Mouse (Mus musculus) MEL (cell line): ENCODE measurements around the gene Foxp3. TPM values are rescaled to one million over a fixed set of nuclear protein-coding genes. Genes with fewer than 3 reads are reported as not detected.

Source experiments
- DNase-seq: peaks from one replicate; pipeline ENCODE4 v3.0.0; 2011; ENCODE audit warnings: low read depth, low spot score
- H3K27ac ChIP-seq: 2 replicates; pipeline ENCODE4 v1.5.1; 2012; ENCODE audit warnings: low read depth, mild to moderate bottlenecking, control low read depth, low read length, moderate library complexity; ENCODE audit not compliant: control insufficient read depth
- H3K27me3 ChIP-seq, 2 experiments: fragments of 150-350 bp in 1 of 2; sonication (generic) in 1 of 2; 2 replicates each; pipeline ENCODE4 v1.6.1; 2012; ENCODE audit warnings: low read length in 2 of 2, mild to moderate bottlenecking in 2 of 2, improper control_type of control experiment in 1 of 2, moderate library complexity in 1 of 2; ENCODE audit not compliant: insufficient read depth in 2 of 2, control insufficient read depth in 1 of 2
- H3K36me3 ChIP-seq, 2 experiments: 2 replicates each; pipeline ENCODE4 v1.6.1; 2012 to 2014; ENCODE audit warnings: low read length in 2 of 2, improper control_type of control experiment in 1 of 2, inconsistent platforms in 1 of 2, mild to moderate bottlenecking in 1 of 2; ENCODE audit not compliant: insufficient read depth in 2 of 2, control insufficient read depth in 1 of 2
- H3K4me1 ChIP-seq, 2 experiments: fragments of 150-350 bp in 1 of 2; sonication (generic) in 1 of 2; 2 replicates each; pipeline ENCODE4 v1.6.1; 2012; ENCODE audit warnings: low read length in 2 of 2, improper control_type of control experiment in 1 of 2, mild to moderate bottlenecking in 1 of 2; ENCODE audit not compliant: insufficient read depth in 2 of 2, control insufficient read depth in 1 of 2
- H3K4me3 ChIP-seq, 2 experiments: fragments of 150-350 bp in 1 of 2; sonication (generic) in 1 of 2; 2 replicates each; pipeline ENCODE4 v1.5.1; 2012; ENCODE audit warnings: low read depth in 2 of 2, low read length in 2 of 2, mild to moderate bottlenecking in 2 of 2, moderate library complexity in 2 of 2, control low read depth in 1 of 2, improper control_type of control experiment in 1 of 2; ENCODE audit not compliant: control insufficient read depth in 1 of 2, insufficient read depth in 1 of 2
- H3K79me2 ChIP-seq: 2 replicates; pipeline ENCODE4 v1.6.1; 2012; ENCODE audit warnings: mild to moderate bottlenecking, low read length, moderate library complexity; ENCODE audit not compliant: control insufficient read depth, poor library complexity, insufficient read depth
- H3K9ac ChIP-seq: 2 replicates; pipeline ENCODE4 v1.6.1; 2012; ENCODE audit warnings: low read depth, mild to moderate bottlenecking, control low read depth, low read length, moderate library complexity; ENCODE audit not compliant: control insufficient read depth, poor library complexity, severe bottlenecking
- H3K9me3 ChIP-seq: fragments of 150-350 bp; sonication (generic); replicated peaks from 2 replicates; pipeline ENCODE4 v1.6.1; 2012; ENCODE audit warnings: mild to moderate bottlenecking, low read length, improper control_type of control experiment, moderate library complexity; ENCODE audit not compliant: insufficient read depth
- BHLHE40 ChIP-seq: IDR thresholded peaks from 2 replicates; pipeline ENCODE4 v1.6.1; 2012; ENCODE audit warnings: low read depth, mild to moderate bottlenecking, inconsistent platforms, low read length, improper control_type of control experiment, borderline replicate concordance
- CTCF ChIP-seq, 3 experiments: IDR thresholded peaks in 2 of 3; conservative IDR thresholded peaks in 1 of 3; 2 replicates each; pipeline ENCODE4 v1.5.1; 2011 to 2012; ENCODE audit warnings: low read length in 3 of 3, low read depth in 2 of 3, mild to moderate bottlenecking in 2 of 3, improper control_type of control experiment in 1 of 3, inconsistent platforms in 1 of 3, mixed read lengths in 1 of 3, moderate library complexity in 1 of 3; ENCODE audit not compliant: control insufficient read depth in 1 of 3, insufficient read depth in 1 of 3, poor library complexity in 1 of 3, severe bottlenecking in 1 of 3
- ELF1 ChIP-seq: IDR thresholded peaks from 2 replicates; pipeline ENCODE4 v1.6.1; 2014; ENCODE audit warnings: low read depth, mild to moderate bottlenecking, inconsistent platforms, low read length, improper control_type of control experiment, moderate library complexity
- EP300 ChIP-seq, 2 experiments: IDR thresholded peaks; 2 replicates each; pipeline ENCODE4 v1.6.1; 2011; ENCODE audit warnings: improper control_type of control experiment in 2 of 2, low read length in 2 of 2, low read depth in 1 of 2, mild to moderate bottlenecking in 1 of 2
- GABPA ChIP-seq: IDR thresholded peaks from 2 replicates; pipeline ENCODE4 v1.6.1; 2012; ENCODE audit warnings: low read depth, mild to moderate bottlenecking, inconsistent platforms, low read length, improper control_type of control experiment, moderate library complexity
- GATA1 ChIP-seq: IDR thresholded peaks from 2 replicates; pipeline ENCODE4 v1.6.1; 2011; ENCODE audit warnings: low read depth, low read length, improper control_type of control experiment
- JUND ChIP-seq: IDR thresholded peaks from 2 replicates; pipeline ENCODE4 v1.6.1; 2011; ENCODE audit warnings: low read depth, mild to moderate bottlenecking, improper control_type of control experiment, low read length
- MAFK ChIP-seq: IDR thresholded peaks from 2 replicates; pipeline ENCODE4 v1.6.1; 2011; ENCODE audit warnings: low read depth, mild to moderate bottlenecking, low read length, improper control_type of control experiment, borderline replicate concordance
- MYC ChIP-seq: IDR thresholded peaks from 2 replicates; pipeline ENCODE4 v1.6.1; 2011; ENCODE audit warnings: low read depth, mild to moderate bottlenecking, low read length, improper control_type of control experiment, moderate library complexity
- NRF1 ChIP-seq: IDR thresholded peaks from 2 replicates; pipeline ENCODE4 v1.6.1; 2014; ENCODE audit warnings: low read depth, mild to moderate bottlenecking, inconsistent platforms, low read length, improper control_type of control experiment, moderate library complexity; ENCODE audit not compliant: poor library complexity, insufficient read depth, severe bottlenecking
- POLR2AphosphoS2 ChIP-seq: IDR thresholded peaks from 2 replicates; pipeline ENCODE4 v1.6.1; 2011; ENCODE audit warnings: low read length, improper control_type of control experiment
- RAD21 ChIP-seq: IDR thresholded peaks from 2 replicates; pipeline ENCODE4 v1.6.1; 2011; ENCODE audit warnings: mild to moderate bottlenecking, low read depth, low read length, improper control_type of control experiment
- RCOR1 ChIP-seq: IDR thresholded peaks from 2 replicates; pipeline ENCODE4 v1.6.1; 2012; ENCODE audit warnings: low read depth, mild to moderate bottlenecking, inconsistent platforms, low read length, improper control_type of control experiment
- TAL1 ChIP-seq: IDR thresholded peaks from 2 replicates; pipeline ENCODE4 v1.6.1; 2012; ENCODE audit warnings: mild to moderate bottlenecking, inconsistent platforms, low read length, moderate library complexity, mixed read lengths
- TCF12 ChIP-seq: IDR thresholded peaks from 2 replicates; pipeline ENCODE4 v1.6.1; 2014; ENCODE audit warnings: low read depth, mild to moderate bottlenecking, inconsistent platforms, low read length, improper control_type of control experiment, moderate library complexity
- ZC3H11A ChIP-seq: IDR thresholded peaks from 2 replicates; pipeline ENCODE4 v1.6.1; 2012; ENCODE audit warnings: low read depth, mild to moderate bottlenecking, inconsistent platforms, low read length, improper control_type of control experiment
- ZNF384 ChIP-seq: IDR thresholded peaks from 2 replicates; pipeline ENCODE4 v1.6.1; 2012; ENCODE audit warnings: low read depth, mild to moderate bottlenecking, inconsistent platforms, low read length, improper control_type of control experiment
- polyA plus RNA-seq, 2 experiments: library from polyadenylated mRNA; stranded (reverse) in 1 of 2; unstranded in 1 of 2; fragments of >175 nt in 1 of 2; fragments of >200 nt in 1 of 2; gene quantifications; 2 replicates each; pipeline versions ENCODE4 v1.2.1 to v1.2.4; 2012; ENCODE audit warnings: low replicate concordance in 2 of 2, low read depth in 1 of 2; ENCODE audit not compliant: insufficient read length in 2 of 2, insufficient read depth in 1 of 2, missing spikeins in 1 of 2
- total RNA-seq: library from RNA; depleted of rRNA; stranded (reverse); fragments of 300-350 nt; gene quantifications from 2 replicates; pipeline ENCODE4 v1.2.3, GENCODE M21; 2012

Foxp3 gene
- total and polyA plus RNA-seq, 3 experiments, result 0.31 to 0.42 TPM; not detected in 1

GRCm38 (mm10) chrX:7617889-7618551 is 44.6 kb downstream of the Foxp3 start:
- no peak for DNase-seq
- Histone ChIP-seq H3K79me2 (no peaks in the 10 kb centered on the region), H3K9me3 (no peaks in the 10 kb centered on the region), H3K36me3 (no peaks in the 10 kb centered on the region), H3K27ac (no peak overlapping the region), H3K9ac (no peak overlapping the region), H3K4me1 (no peaks in the 10 kb centered on the region), H3K4me3 (no peak overlapping the region), H3K27me3 (peaks cover 5 to 9% of the 10 kb centered on the region in 2 experiments)
- TF ChIP-seq ZNF384, result no peak

GRCm38 (mm10) chrX:7632560-7632959 is 59.1 kb downstream of the Foxp3 start:
- no peak overlapping the region for H3K9ac ChIP-seq
- H3K4me3 ChIP-seq, result no peak overlapping the region
- no peaks in the 10 kb centered on the region for H3K79me2 ChIP-seq
- no peaks in the 10 kb centered on the region for H3K9me3 ChIP-seq
- H3K27ac ChIP-seq, result no peak overlapping the region
- no peaks in the 10 kb centered on the region for H3K36me3 ChIP-seq
- peaks cover 0 to 7% of the 10 kb centered on the region in 2 experiments; a peak in 1 of 4 replicates for H3K4me1 ChIP-seq
- no peak for DNase-seq
- no peaks in the 10 kb centered on the region for H3K27me3 ChIP-seq
- 0 out of 2 replicates have a peak, but pooled peaks have one; percentile 23 for TF ChIP-seq ELF1
- no peak for TF ChIP-seq TAL1

- TF ChIP-seq GATA1 (0 out of 2 replicates have a peak, but pooled peaks have one; percentile 14), TCF12 (no peak)
- H3K4me1 ChIP-seq, result peaks cover 0 to 7% of the 10 kb centered on the region in 2 experiments; a peak in 1 of 4 replicates
- H3K4me3 ChIP-seq, result no peak overlapping the region
- no peak overlapping the region for H3K27ac ChIP-seq
- no peaks in the 10 kb centered on the region; the same call in 1 of the 2 replicates for H3K79me2 ChIP-seq
- H3K36me3 ChIP-seq, result peaks cover 0 to 4% of the 10 kb centered on the region in 2 experiments; a peak in 2 of 4 replicates
- no peaks in the 10 kb centered on the region for H3K27me3 ChIP-seq
- no peak overlapping the region for H3K9ac ChIP-seq
- H3K9me3 ChIP-seq, result no peaks in the 10 kb centered on the region
- peak; percentile 31 for DNase-seq
Observed at GRCm38 (mm10) chrX:7635101-7635500, 61.7 kb downstream of the Foxp3 start.

GRCm38 (mm10) chrX:7638401-7639091 is 65.1 kb downstream of the Foxp3 start, which contains the start of gene Syp:
TSS of gene Syp (plus strand) at chrX:7638471.
- peak; percentile 96 for DNase-seq
- H3K9ac ChIP-seq, result peak within 1 kb of the TSS; percentile 85
- H3K4me3 ChIP-seq, result peak within 1 kb of the TSS; percentile 69 to 70
- no peak for TF ChIP-seq CTCF (IDR thresholded peaks at IDR 0.05 in 2 of 3, conservative IDR thresholded peaks at IDR 0.05 in 1 of 3; ENCODE audit: control insufficient read depth in 1 of 3, insufficient read depth in 1 of 3, low read depth in 2 of 3, low read length in 3 of 3, poor library complexity in 1 of 3, severe bottlenecking in 1 of 3)
- peak; percentile 82 for TF ChIP-seq NRF1
- TF ChIP-seq POLR2AphosphoS2, result no peak
- TF ChIP-seq BHLHE40, result no peak
- no peak for TF ChIP-seq MAFK
- no peak for TF ChIP-seq ZNF384
- TF ChIP-seq GATA1, result no peak
- peak in 1 of 2 experiments; percentile 35; a peak in 1 of 4 replicates for TF ChIP-seq EP300 (IDR thresholded peaks at IDR 0.05; ENCODE audit: low read depth in 1 of 2, low read length in 2 of 2)
- TF ChIP-seq GABPA, result no peak
- TF ChIP-seq TAL1, result no peak
- no peak for TF ChIP-seq MYC
- no peak for TF ChIP-seq ZC3H11A
- TF ChIP-seq JUND, result peak; percentile 88; the same call in 1 of the 2 replicates
- peak; percentile 84 for TF ChIP-seq RCOR1
- no peak for TF ChIP-seq RAD21

More at GRCm38 (mm10) chrX:7638401-7639091, 65.1 kb downstream of the Foxp3 start, which contains the start of gene Syp:
- Histone ChIP-seq H3K27me3 (no peaks in the 10 kb centered on the region), H3K79me2 (no peaks in the 10 kb centered on the region; the same call in 1 of the 2 replicates), H3K4me1 (peaks cover 0 to 18% of the 10 kb centered on the region in 2 experiments; a peak in 1 of 4 replicates), H3K27ac (no peak within 1 kb of the TSS), H3K9me3 (no peaks in the 10 kb centered on the region), H3K36me3 (peaks cover 0 to 5% of the 10 kb centered on the region in 2 experiments; a peak in 2 of 4 replicates)
